Comparison of ENCODE assay signal across 11 mouse cellular contexts in genomic region chr17:5210101-5210727, GRCm38 (mm10).
DNase-seq lines count a peak whose midpoint lies in the region; ATAC-seq lines count a peak whose summit lies in the region.
"Had no signal": no experiment of that assay in that cellular context is flagged by ENCODE, and none has a peak within 500 bp of the region (broad histone marks: within the 10 kb centered on the region; RNA-seq: fewer than 3 reads in every experiment).

No protein-coding gene starts in this region.

- H3K4me1 ChIP-seq in intestine, embryonic 14.5 days (replicated peaks; ENCODE audit: control insufficient read depth, insufficient read depth, low read length): peaks cover 27% of the 10 kb centered on the region
- H3K4me1 ChIP-seq in intestine, embryonic 16.5 days (ENCODE audit: control insufficient read depth, insufficient read depth, low read length): peaks cover 28% of the 10 kb centered on the region
- H3K4me1 ChIP-seq in forebrain, embryonic 16.5 days (replicated peaks; ENCODE audit: control insufficient read depth, insufficient read depth, low read length): peaks cover 59% of the 10 kb centered on the region

- H3K9me3 ChIP-seq in intestine, embryonic 14.5 days (ENCODE audit: control insufficient read depth, low read length): no peaks in the 10 kb centered on the region
- no peaks in the 10 kb centered on the region for H3K9me3 ChIP-seq in intestine, embryonic 16.5 days (ENCODE audit: control insufficient read depth, low read length)
- H3K9me3 ChIP-seq in forebrain, embryonic 16.5 days (ENCODE audit: control insufficient read depth, low read length): no peaks in the 10 kb centered on the region

- H3K27me3 ChIP-seq in intestine, embryonic 14.5 days (replicated peaks; ENCODE audit: control insufficient read depth, insufficient read depth, low read length): no peaks in the 10 kb centered on the region
- H3K27me3 ChIP-seq in intestine, embryonic 16.5 days (replicated peaks; ENCODE audit: control insufficient read depth, insufficient read depth, low read length): no peaks in the 10 kb centered on the region
- no peaks in the 10 kb centered on the region for H3K27me3 ChIP-seq in forebrain, embryonic 16.5 days (replicated peaks; ENCODE audit: control insufficient read depth, insufficient read depth, low read length)

- 66% methylated on average over 6 of the region's 6 CpGs for WGBS in intestine, embryonic 14.5 days
- WGBS in intestine, embryonic 16.5 days: 68% methylated on average over 6 of the region's 6 CpGs
- WGBS in forebrain, embryonic 16.5 days: 66% methylated on average over 6 of the region's 6 CpGs

- no peaks in the 10 kb centered on the region for H3K36me3 ChIP-seq in intestine, embryonic 14.5 days (ENCODE audit: control insufficient read depth, insufficient read depth, low read length)
- no peaks in the 10 kb centered on the region for H3K36me3 ChIP-seq in intestine, embryonic 16.5 days (ENCODE audit: control insufficient read depth, insufficient read depth, low read length)
- no peaks in the 10 kb centered on the region for H3K36me3 ChIP-seq in forebrain, embryonic 16.5 days (ENCODE audit: control insufficient read depth, insufficient read depth)

- H3K27ac ChIP-seq in intestine, embryonic 14.5 days (ENCODE audit: low read depth): peak overlapping the region; percentile 16; the same call in 1 of the 2 replicates
- no peak overlapping the region for H3K27ac ChIP-seq in intestine, embryonic 16.5 days (ENCODE audit: low read length)
- H3K27ac ChIP-seq in forebrain, embryonic 16.5 days (ENCODE audit: low read length): peak overlapping the region; percentile 17; the same call in 1 of the 2 replicates

- H3K9ac ChIP-seq in intestine, embryonic 14.5 days (ENCODE audit: low read length): no peak overlapping the region
- no peak overlapping the region for H3K9ac ChIP-seq in intestine, embryonic 16.5 days (ENCODE audit: low read depth, low read length)
- H3K9ac ChIP-seq in forebrain, embryonic 16.5 days (replicated peaks; ENCODE audit: low read depth, low read length): no peak overlapping the region

- no peak for ATAC-seq in intestine, embryonic 14.5 days (replicated peaks; ENCODE audit: low FRiP score, low TSS enrichment, low read depth)
- ATAC-seq in intestine, embryonic 16.5 days: no peak
- ATAC-seq in forebrain, embryonic 16.5 days: peak; percentile 6; the same call in 1 of the 2 replicates

- H3K4me3 ChIP-seq in intestine, embryonic 14.5 days (ENCODE audit: low read depth, low read length): no peak overlapping the region
- no peak overlapping the region for H3K4me3 ChIP-seq in intestine, embryonic 16.5 days (ENCODE audit: low read length)
- H3K4me3 ChIP-seq in forebrain, embryonic 16.5 days (replicated peaks; ENCODE audit: low read length): no peak overlapping the region

- no peak overlapping the region for H3K4me2 ChIP-seq in intestine, embryonic 14.5 days (ENCODE audit: low read length)
- no peak overlapping the region for H3K4me2 ChIP-seq in intestine, embryonic 16.5 days (ENCODE audit: low read depth, low read length)
- no peak overlapping the region for H3K4me2 ChIP-seq in forebrain, embryonic 16.5 days (ENCODE audit: low read length)
- H3K4me2 ChIP-seq: midbrain, embryonic 11.5 days had no signal

- DNase-seq in adrenal gland, adult 8-10 months: peak; percentile 64
- no peak for DNase-seq in adrenal gland, postnatal 25 days
- no peak for DNase-seq in intestine, embryonic 14.5 days (ENCODE audit: low spot score)
- peak; percentile 54 to 57 for DNase-seq in lung, postnatal 4 days
- DNase-seq in urinary bladder, postnatal 36 days (ENCODE audit: low spot score in 2 of 2): no peak
- DNase-seq in kidney, adult 9 months: no peak
- DNase-seq: layer of hippocampus, adult 9-11 months; spleen, adult 18-20 months had no signal

Comparison
In these comparisons a context has a peak if more than half of its experiments do, and no peak if none do; other contexts are left out.
1. DNase-seq: peak in adrenal gland, adult 8-10 months (single experiment) and lung, postnatal 4 days (2 of 2); none in adrenal gland, postnatal 25 days (single experiment), intestine, embryonic 14.5 days (single experiment), urinary bladder, postnatal 36 days (0 of 2) and kidney, adult 9 months (single experiment).